Mouse (Mus musculus) heart, embryonic 16.5 days (tissue): ENCODE measurements around the gene Fam171a1. TPM values are rescaled to one million over a fixed set of nuclear protein-coding genes. Genes with fewer than 3 reads are reported as not detected.

ENCODE experiments used
- ATAC-seq: fragments of 200-750 bp; cut with Nextera tagmentation; replicated peaks from 2 replicates; pipeline ENCODE4 v1.8.0; 2017; ENCODE audit warnings: moderate number of reproducible peaks; ENCODE audit not compliant: insufficient read depth, low FRiP score; ENCODE audit errors: extremely low read depth
- H3K27ac ChIP-seq: fragments of 300-500 bp; sonication (generic); 2 replicates; pipeline ENCODE4 v1.5.1; 2014; ENCODE audit warnings: mild to moderate bottlenecking, low read length, control low read depth, moderate library complexity
- H3K27me3 ChIP-seq: fragments of 300-500 bp; sonication (generic); 2 replicates; pipeline ENCODE4 v1.6.1; 2014; ENCODE audit warnings: low read length, mixed read lengths; ENCODE audit not compliant: control insufficient read depth, insufficient read depth
- H3K36me3 ChIP-seq: fragments of 300-500 bp; sonication (generic); 2 replicates; pipeline ENCODE4 v1.6.1; 2014; ENCODE audit not compliant: control insufficient read depth, insufficient read depth
- H3K4me1 ChIP-seq: fragments of 300-500 bp; sonication (generic); 2 replicates; pipeline ENCODE4 v1.6.1; 2014; ENCODE audit warnings: low read length, mixed read lengths; ENCODE audit not compliant: control insufficient read depth, insufficient read depth
- H3K4me2 ChIP-seq: fragments of 300-500 bp; sonication (generic); 2 replicates; pipeline ENCODE4 v1.6.1; 2014; ENCODE audit warnings: low read depth, mild to moderate bottlenecking, control low read depth, low read length
- H3K4me3 ChIP-seq: fragments of 300-500 bp; sonication (generic); 2 replicates; pipeline ENCODE4 v1.5.1; 2014; ENCODE audit warnings: mild to moderate bottlenecking, control low read depth, low read length
- H3K9ac ChIP-seq: fragments of 300-500 bp; sonication (generic); 2 replicates; pipeline ENCODE4 v1.6.1; 2014; ENCODE audit warnings: low read length, control low read depth
- H3K9me3 ChIP-seq: fragments of 300-500 bp; sonication (generic); replicated peaks from 2 replicates; pipeline ENCODE4 v1.6.1; 2016; ENCODE audit warnings: low read length; ENCODE audit not compliant: control insufficient read depth
- WGBS: fragments of 180-500 bp; shearing (Covaris S2); extraction: QIAGEN DNeasy Blood & Tissue Kit; methylation state at CpG from one replicate; pipeline ENCODE4 v1.1.7; 2014; 5-methylcytosine and 5-hydroxymethylcytosine counted together
- polyA plus RNA-seq: library from polyadenylated mRNA; unstranded; fragments of >200 nt; fragmentation: Nextera tagmentation; extraction: Ambion mirVana; gene quantifications from 2 replicates; pipeline ENCODE4 v1.2.1, GENCODE M21; 2015

The Fam171a1 gene
- polyA plus RNA-seq, 1 experiment from 2014 or later: 21.6 TPM

DNA sequence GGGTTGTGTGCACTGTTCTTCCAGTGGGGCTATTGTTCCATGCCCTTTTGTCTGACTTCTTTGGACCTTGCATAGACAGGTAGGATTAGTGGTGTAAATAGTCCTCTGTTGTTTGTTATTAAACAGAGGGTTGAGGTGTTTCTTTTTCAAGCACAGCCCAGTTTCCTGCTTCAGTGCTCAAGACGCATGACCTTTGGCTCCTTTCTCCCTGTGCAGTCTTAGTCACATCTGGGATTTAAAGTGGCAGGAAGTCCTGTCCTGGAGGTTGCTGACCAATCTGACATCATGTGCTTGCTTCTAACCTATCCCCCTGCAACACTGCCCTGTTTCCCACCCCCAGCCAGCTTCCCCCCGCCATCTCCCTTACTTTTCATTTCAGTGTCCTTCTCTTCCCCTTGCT lies 14.9 kb downstream of the Fam171a1 start:
- ATAC-seq: no peak; the same call in 1 of the 2 replicates
- no peak overlapping the region for H3K27ac ChIP-seq
- H3K27me3 ChIP-seq: no peaks in the 10 kb centered on the region
- H3K9ac ChIP-seq: no peak overlapping the region
- H3K4me1 ChIP-seq: peaks cover 8% of the 10 kb centered on the region
- no peak overlapping the region for H3K4me2 ChIP-seq
- no peaks in the 10 kb centered on the region for H3K36me3 ChIP-seq
- 70% methylated on average over 2 of the region's 2 CpGs for WGBS
- H3K9me3 ChIP-seq: no peaks in the 10 kb centered on the region
- no peak overlapping the region for H3K4me3 ChIP-seq

DNA sequence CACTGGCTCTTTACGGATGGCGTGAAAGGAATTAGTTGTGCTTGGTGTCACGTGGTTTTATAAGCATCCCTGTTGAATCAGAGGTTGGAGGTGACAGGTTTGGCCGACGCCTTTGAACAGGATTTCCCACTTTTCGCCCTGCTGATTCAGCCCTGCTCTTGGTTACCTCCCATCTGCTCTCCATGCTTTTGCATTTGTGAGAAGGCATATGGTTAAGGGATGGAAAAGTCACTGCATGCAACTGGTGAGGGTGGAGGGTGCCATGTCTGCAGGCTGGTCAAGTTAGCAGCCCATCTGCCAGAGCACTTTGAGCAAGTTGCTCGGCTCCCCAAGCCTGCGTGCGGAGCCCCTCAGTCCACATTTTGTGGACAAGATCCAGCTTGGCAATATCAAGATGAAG lies 18.4 kb downstream of the Fam171a1 start:
- 77% methylated on average over 9 of the region's 9 CpGs for WGBS
- Histone ChIP-seq H3K36me3 (no peaks in the 10 kb centered on the region), H3K9me3 (no peaks in the 10 kb centered on the region), H3K27ac (no peak overlapping the region), H3K4me1 (peaks cover 24% of the 10 kb centered on the region), H3K9ac (no peak overlapping the region), H3K4me2 (no peak overlapping the region), H3K27me3 (no peaks in the 10 kb centered on the region), H3K4me3 (no peak overlapping the region)
- no peak for ATAC-seq

DNA sequence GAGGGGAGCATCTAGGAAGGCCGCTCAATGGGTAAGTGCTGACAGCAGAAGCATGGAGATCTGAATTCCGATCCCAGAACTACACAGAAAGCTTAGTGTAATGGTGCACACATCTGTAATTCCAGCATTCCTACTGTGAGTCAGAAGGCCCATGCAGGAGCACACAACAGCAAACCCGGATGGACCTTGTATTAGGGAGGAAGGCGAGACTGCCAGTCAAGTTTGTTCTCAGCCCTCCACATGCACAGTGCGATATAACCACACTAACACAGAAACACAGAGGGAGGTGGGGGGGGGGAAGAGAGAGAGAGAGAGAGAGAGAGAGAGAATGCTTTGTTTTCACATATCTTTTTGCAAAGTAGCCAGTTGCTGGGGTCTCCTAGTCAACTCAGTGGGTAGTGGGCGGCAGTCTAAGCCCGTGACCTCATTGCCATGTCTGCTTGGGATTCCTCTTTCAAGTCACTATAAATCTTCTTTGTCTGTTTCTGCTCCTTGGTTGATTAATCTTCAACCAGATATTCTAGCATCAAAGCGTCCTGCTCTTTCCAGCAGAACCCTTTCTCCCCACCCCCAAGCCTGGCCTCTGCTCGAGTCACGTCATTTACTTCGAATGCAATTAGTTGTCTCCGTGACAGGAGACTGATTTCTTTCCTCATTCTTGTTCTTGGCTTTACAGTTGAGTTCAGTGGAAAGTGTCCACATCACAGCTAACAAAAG lies 20.7 kb downstream of the Fam171a1 start:
- Histone ChIP-seq H3K4me3 (no peak overlapping the region), H3K4me1 (peaks cover 34% of the 10 kb centered on the region), H3K27ac (no peak overlapping the region), H3K36me3 (no peaks in the 10 kb centered on the region), H3K9ac (no peak overlapping the region), H3K9me3 (no peaks in the 10 kb centered on the region), H3K27me3 (no peaks in the 10 kb centered on the region), H3K4me2 (no peak overlapping the region)
- ATAC-seq: 0 out of 2 replicates have a peak, but pooled peaks have one; percentile 24
- 48% methylated on average over 12 of the region's 12 CpGs for WGBS

DNA sequence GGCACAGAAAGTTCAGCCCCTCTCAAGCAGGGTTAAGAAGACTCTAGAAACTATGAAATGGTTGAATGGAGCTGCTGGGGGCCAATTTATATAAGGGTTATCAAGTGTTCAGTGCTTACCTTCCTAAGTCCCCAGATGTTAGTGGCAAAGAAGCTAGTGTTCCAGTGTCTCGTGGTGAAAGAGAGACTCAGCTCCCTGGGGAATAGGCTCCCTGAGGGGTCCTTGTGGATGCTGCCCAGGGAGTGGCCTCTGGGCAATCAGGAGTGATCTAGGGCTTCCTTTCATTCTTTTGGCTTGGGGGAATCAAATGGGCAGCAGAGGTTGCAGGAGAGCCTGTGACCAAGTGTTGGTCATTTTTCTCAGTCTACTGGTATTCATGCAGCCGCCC lies 21.3 kb downstream of the Fam171a1 start:
- Histone ChIP-seq H3K4me2 (no peak overlapping the region), H3K27ac (no peak overlapping the region), H3K9ac (no peak overlapping the region), H3K27me3 (no peaks in the 10 kb centered on the region), H3K4me3 (no peak overlapping the region), H3K4me1 (peaks cover 34% of the 10 kb centered on the region), H3K36me3 (no peaks in the 10 kb centered on the region), H3K9me3 (no peaks in the 10 kb centered on the region)
- no peak for ATAC-seq
- WGBS: 67% methylated on average over 2 of the region's 2 CpGs

DNA sequence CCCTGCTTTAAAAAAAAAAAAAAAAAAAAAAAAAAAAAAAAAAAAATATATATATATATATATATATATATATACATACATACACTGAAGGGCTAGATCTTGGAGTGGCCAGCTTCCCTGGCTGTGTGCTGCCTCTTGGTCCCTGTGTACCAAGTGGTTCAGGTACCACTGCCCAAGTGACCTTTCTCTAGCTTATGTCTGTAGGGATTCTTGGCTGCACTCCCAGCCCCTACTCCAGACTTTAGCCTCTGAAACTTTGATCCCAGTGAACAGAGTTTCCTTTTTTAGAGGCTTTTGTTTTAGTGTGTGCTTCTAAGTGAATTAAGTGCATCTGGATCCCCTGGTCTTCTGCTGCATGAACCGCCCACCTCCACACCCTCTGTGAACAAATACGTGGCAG lies 24.3 kb downstream of the Fam171a1 start:
- H3K27ac ChIP-seq: peak overlapping the region; percentile 58
- no peaks in the 10 kb centered on the region for H3K27me3 ChIP-seq
- 35% methylated on average over 2 of the region's 2 CpGs for WGBS
- H3K4me1 ChIP-seq: peaks cover 41% of the 10 kb centered on the region
- ATAC-seq: no peak
- H3K4me3 ChIP-seq: no peak overlapping the region
- no peak overlapping the region for H3K4me2 ChIP-seq
- H3K9me3 ChIP-seq: no peaks in the 10 kb centered on the region
- no peak overlapping the region; the same call in 1 of the 2 replicates for H3K9ac ChIP-seq
- H3K36me3 ChIP-seq: no peaks in the 10 kb centered on the region

DNA sequence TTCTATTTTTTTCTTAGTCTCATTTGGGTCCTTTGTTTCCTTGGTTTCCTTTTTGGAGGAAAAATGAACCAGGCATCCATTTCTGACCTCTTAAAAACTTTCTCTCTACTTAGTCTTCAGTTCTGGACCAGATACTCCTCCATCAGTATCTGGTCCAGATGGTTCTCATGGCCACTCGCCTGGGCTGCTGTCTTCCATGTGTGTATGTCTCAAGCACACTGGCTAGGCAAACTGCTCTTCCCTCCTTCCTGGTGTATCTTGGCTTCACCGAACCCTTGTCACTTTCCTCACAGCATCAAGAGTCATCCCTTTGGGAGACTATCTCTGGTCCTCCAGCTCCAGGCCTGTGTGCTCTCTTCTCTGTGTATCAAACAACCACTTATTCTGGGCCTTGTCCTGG lies 25.0 kb downstream of the Fam171a1 start:
- Histone ChIP-seq H3K27me3 (no peaks in the 10 kb centered on the region), H3K9me3 (no peaks in the 10 kb centered on the region), H3K27ac (no peak overlapping the region; the same call in 1 of the 2 replicates), H3K4me3 (no peak overlapping the region), H3K36me3 (no peaks in the 10 kb centered on the region), H3K4me2 (no peak overlapping the region), H3K4me1 (peaks cover 42% of the 10 kb centered on the region), H3K9ac (no peak overlapping the region)
- no peak for ATAC-seq
- 72% methylated on average over 2 of the region's 2 CpGs for WGBS

DNA sequence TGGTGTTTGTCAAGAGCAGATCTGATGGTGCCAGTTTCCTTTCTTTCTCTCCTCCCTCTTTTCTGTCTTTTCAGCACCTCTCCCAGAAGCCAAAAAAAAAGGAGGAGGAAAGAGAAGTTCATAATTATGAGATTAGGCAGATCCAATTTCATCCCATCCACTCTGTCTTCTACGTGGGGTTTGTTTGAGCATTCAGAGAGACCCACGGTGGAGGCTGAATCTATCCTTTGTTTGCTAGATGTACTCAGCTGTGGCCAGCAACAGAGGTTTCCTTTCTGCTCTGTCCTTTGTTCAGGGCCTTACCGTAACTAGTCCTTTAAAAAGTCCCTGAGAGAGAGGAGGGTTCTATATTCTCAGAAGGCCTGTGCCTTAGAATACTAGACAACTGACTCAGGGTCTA lies 25.6 kb downstream of the Fam171a1 start:
- H3K36me3 ChIP-seq: no peaks in the 10 kb centered on the region
- H3K4me1 ChIP-seq: peaks cover 41% of the 10 kb centered on the region
- H3K4me2 ChIP-seq: no peak overlapping the region
- 47% methylated on average over 3 of the region's 3 CpGs for WGBS
- H3K27ac ChIP-seq: peak overlapping the region; percentile 33
- H3K27me3 ChIP-seq: no peaks in the 10 kb centered on the region
- H3K9ac ChIP-seq: no peak overlapping the region
- H3K9me3 ChIP-seq: no peaks in the 10 kb centered on the region
- no peak overlapping the region for H3K4me3 ChIP-seq
- ATAC-seq: no peak

DNA sequence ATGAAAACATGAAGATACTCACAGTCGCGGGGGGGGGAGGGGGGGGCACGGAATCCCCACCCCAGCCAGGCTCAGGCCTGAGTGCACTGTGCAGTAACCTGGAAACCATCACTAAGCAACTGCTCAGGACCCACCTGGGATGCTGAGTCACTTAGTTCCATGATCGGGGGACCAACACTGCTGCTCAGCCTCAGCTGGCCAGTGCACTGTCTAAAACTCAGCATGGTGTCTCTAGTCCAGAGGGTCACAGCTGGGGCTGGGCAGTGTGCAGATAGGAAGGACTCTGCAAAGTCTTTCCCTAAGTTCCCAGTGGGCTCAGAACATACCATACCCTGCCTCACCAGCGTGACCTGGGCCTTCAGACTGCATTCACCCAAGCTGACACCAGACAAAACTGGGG lies 26.6 kb downstream of the Fam171a1 start:
- Histone ChIP-seq H3K36me3 (no peaks in the 10 kb centered on the region), H3K9me3 (no peaks in the 10 kb centered on the region), H3K4me2 (no peak overlapping the region), H3K4me3 (no peak overlapping the region), H3K27ac (no peak overlapping the region; the same call in 1 of the 2 replicates), H3K9ac (no peak overlapping the region), H3K27me3 (no peaks in the 10 kb centered on the region), H3K4me1 (peaks cover 36% of the 10 kb centered on the region)
- WGBS: 73% methylated on average over 5 of the region's 5 CpGs
- no peak for ATAC-seq

DNA sequence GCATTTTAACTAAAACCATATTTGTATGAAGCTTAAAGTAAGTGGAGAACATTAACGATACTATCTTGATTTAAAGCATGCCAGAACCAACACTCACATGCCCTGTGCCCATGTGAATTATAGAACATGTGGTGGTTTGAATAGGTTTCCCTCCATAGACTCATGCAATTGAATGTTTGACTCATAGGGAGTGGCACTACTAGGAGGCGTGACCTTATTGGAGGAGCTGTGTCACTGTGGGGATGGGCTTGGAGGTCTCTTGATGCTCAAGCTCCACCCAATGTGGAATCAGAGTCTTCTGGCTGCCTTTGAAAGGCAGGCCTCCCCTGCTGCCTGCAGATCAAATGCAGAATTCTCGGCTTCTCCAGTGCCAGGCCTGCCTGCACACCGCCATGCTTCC lies 27.8 kb downstream of the Fam171a1 start:
- H3K27me3 ChIP-seq: no peaks in the 10 kb centered on the region
- H3K4me3 ChIP-seq: no peak overlapping the region
- H3K36me3 ChIP-seq: no peaks in the 10 kb centered on the region
- H3K9me3 ChIP-seq: no peaks in the 10 kb centered on the region
- ATAC-seq: no peak
- peaks cover 36% of the 10 kb centered on the region for H3K4me1 ChIP-seq
- H3K4me2 ChIP-seq: no peak overlapping the region
- no peak overlapping the region for H3K27ac ChIP-seq
- WGBS: 87% methylated on average over 4 of the region's 4 CpGs
- H3K9ac ChIP-seq: no peak overlapping the region
